Mouse (Mus musculus) lung, embryonic 14.5 days (tissue): ENCODE measurements around the gene Pax9. TPM values are rescaled to one million over a fixed set of nuclear protein-coding genes. Genes with fewer than 3 reads are reported as not detected.
A peak's percentile ranks its signal among the peaks of the same experiment; 100 is the strongest.

Experiments
- ATAC-seq: fragments of 200-750 bp; cut with Nextera tagmentation; 2 replicates; pipeline ENCODE4 v1.8.0; 2017; ENCODE audit warnings: mild to moderate bottlenecking, moderate TSS enrichment, moderate library complexity; ENCODE audit not compliant: insufficient read depth
- DNase-seq: peaks from one replicate; pipeline ENCODE4 v3.0.0-alpha.2; 2015
- H3K27ac ChIP-seq: fragments of 300-500 bp; sonication (generic); 2 replicates; pipeline ENCODE4 v1.5.1; 2014; ENCODE audit warnings: low read depth, mild to moderate bottlenecking, moderate library complexity
- H3K27me3 ChIP-seq: fragments of 300-500 bp; sonication (generic); 2 replicates; pipeline ENCODE4 v1.6.1; 2014; ENCODE audit warnings: low read length, control low read depth; ENCODE audit not compliant: insufficient read depth
- H3K36me3 ChIP-seq: fragments of 300-500 bp; sonication (generic); 2 replicates; pipeline ENCODE4 v1.6.1; 2014; ENCODE audit warnings: control low read depth; ENCODE audit not compliant: insufficient read depth
- H3K4me1 ChIP-seq: fragments of 300-500 bp; sonication (generic); 2 replicates; pipeline ENCODE4 v1.6.1; 2014; ENCODE audit warnings: antibody characterized with exemption, control low read depth; ENCODE audit not compliant: insufficient read depth
- H3K4me2 ChIP-seq: fragments of 300-500 bp; sonication (generic); 2 replicates; pipeline ENCODE4 v1.6.1; 2014; ENCODE audit warnings: mild to moderate bottlenecking
- H3K4me3 ChIP-seq: fragments of 300-500 bp; sonication (generic); 2 replicates; pipeline ENCODE4 v1.5.1; 2014; ENCODE audit warnings: low read depth, low read length
- H3K9ac ChIP-seq: fragments of 300-500 bp; sonication (generic); 2 replicates; pipeline ENCODE4 v1.6.1; 2014
- H3K9me3 ChIP-seq: fragments of 300-500 bp; sonication (generic); 2 replicates; pipeline ENCODE4 v1.6.1; 2016; ENCODE audit warnings: low read depth, low read length, control low read depth
- CTCF ChIP-seq: IDR thresholded peaks from 2 replicates; pipeline ENCODE4 v1.5.1; 2016; ENCODE audit warnings: antibody characterized with exemption, low read depth
- WGBS: fragments of 180-500 bp; shearing (Covaris S2); extraction: QIAGEN DNeasy Blood & Tissue Kit; methylation state at CpG from one replicate; pipeline ENCODE4 v1.1.7; 2014; 5-methylcytosine and 5-hydroxymethylcytosine counted together
- polyA plus RNA-seq: library from polyadenylated mRNA; unstranded; fragments of >200 nt; fragmentation: Nextera tagmentation; extraction: Ambion mirVana; gene quantifications from 2 replicates; pipeline ENCODE4 v1.2.1, GENCODE M21; 2014

The Pax9 gene
- polyA plus RNA-seq, 1 experiment from 2014 or later: 0.25 TPM

GRCm38 (mm10) chr12:56692536-56692935, 969 bp downstream of the Pax9 start:
- TF ChIP-seq CTCF: no peak
- H3K4me2 ChIP-seq: peak overlapping the region; percentile 7; the same call in 1 of the 2 replicates
- 8% methylated on average over 19 of the region's 19 CpGs for WGBS

GRCm38 (mm10) chr12:56693411-56694098, 2.0 kb downstream of the Pax9 start:
- Histone ChIP-seq H3K4me2 (no peak overlapping the region), H3K4me3 (no peak overlapping the region), H3K27me3 (peaks cover 100% of the 10 kb centered on the region), H3K27ac (no peak overlapping the region), H3K9me3 (no peaks in the 10 kb centered on the region), H3K4me1 (0 out of 2 replicates have a peak, but pooled peaks cover 5% of the 10 kb centered on the region), H3K9ac (no peak overlapping the region), H3K36me3 (no peaks in the 10 kb centered on the region)
- ATAC-seq (no peak), DNase-seq (no peak)
- whole genome bisulfite sequencing: 8% methylated on average over 14 of the region's 14 CpGs
- TF ChIP-seq CTCF: no peak

More at GRCm38 (mm10) chr12:56692536-56692935, 969 bp downstream of the Pax9 start:
- ATAC-seq (no peak), DNase-seq (no peak)
- Histone ChIP-seq H3K27ac (no peak overlapping the region), H3K4me1 (0 out of 2 replicates have a peak, but pooled peaks cover 5% of the 10 kb centered on the region), H3K9ac (no peak overlapping the region), H3K27me3 (peaks cover 100% of the 10 kb centered on the region), H3K36me3 (no peaks in the 10 kb centered on the region), H3K9me3 (no peaks in the 10 kb centered on the region), H3K4me3 (peak overlapping the region; percentile 12; the same call in 1 of the 2 replicates)

GRCm38 (mm10) chr12:56694361-56694760, 2.8 kb downstream of the Pax9 start:
- H3K4me3 ChIP-seq: no peak overlapping the region; the same call in 1 of the 2 replicates
- peaks cover 99% of the 10 kb centered on the region for H3K27me3 ChIP-seq
- no peaks in the 10 kb centered on the region for H3K9me3 ChIP-seq
- WGBS: 8% methylated on average over 14 of the region's 14 CpGs
- TF ChIP-seq CTCF: no peak
- H3K36me3 ChIP-seq: no peaks in the 10 kb centered on the region
- no peak overlapping the region for H3K9ac ChIP-seq
- DNase-seq (no peak), ATAC-seq (no peak)
- H3K4me2 ChIP-seq: no peak overlapping the region
- H3K27ac ChIP-seq: no peak overlapping the region
- H3K4me1 ChIP-seq: 0 out of 2 replicates have a peak, but pooled peaks cover 5% of the 10 kb centered on the region

- Histone ChIP-seq H3K27me3 (peaks cover 99% of the 10 kb centered on the region), H3K9ac (no peak overlapping the region), H3K9me3 (no peaks in the 10 kb centered on the region), H3K4me3 (peak overlapping the region; percentile 37), H3K4me1 (0 out of 2 replicates have a peak, but pooled peaks cover 5% of the 10 kb centered on the region), H3K4me2 (peak overlapping the region; percentile 65), H3K36me3 (no peaks in the 10 kb centered on the region), H3K27ac (no peak overlapping the region)
- ATAC-seq (peak; percentile 2), DNase-seq (no peak)
- no peak for TF ChIP-seq CTCF
- 3% methylated on average over 11 of the region's 11 CpGs for WGBS
Observed at GRCm38 (mm10) chr12:56694936-56695335, 3.4 kb downstream of the Pax9 start.

- H3K27me3 ChIP-seq: peaks cover 99% of the 10 kb centered on the region
- no peaks in the 10 kb centered on the region for H3K36me3 ChIP-seq
- peak overlapping the region; percentile 37 for H3K4me3 ChIP-seq
- no peak for TF ChIP-seq CTCF
- DNase-seq (peak; percentile 88), ATAC-seq (peak; percentile 95)
- WGBS: under 1% methylated on average over 41 of the region's 41 CpGs
- H3K4me1 ChIP-seq: 0 out of 2 replicates have a peak, but pooled peaks cover 5% of the 10 kb centered on the region
- no peak overlapping the region for H3K27ac ChIP-seq
- H3K9ac ChIP-seq: no peak overlapping the region; the same call in 1 of the 2 replicates
- no peaks in the 10 kb centered on the region for H3K9me3 ChIP-seq
- peak overlapping the region; percentile 65 for H3K4me2 ChIP-seq
Observed at GRCm38 (mm10) chr12:56695358-56696173, 4.0 kb downstream of the Pax9 start.

GRCm38 (mm10) chr12:56696174-56697010, 4.8 kb downstream of the Pax9 start:
- H3K27ac ChIP-seq: no peak overlapping the region
- ATAC-seq: no peak
- 0 out of 2 replicates have a peak, but pooled peaks cover 5% of the 10 kb centered on the region for H3K4me1 ChIP-seq
- H3K9me3 ChIP-seq: no peaks in the 10 kb centered on the region
- no peak overlapping the region; the same call in 1 of the 2 replicates for H3K9ac ChIP-seq
- H3K27me3 ChIP-seq: peaks cover 97% of the 10 kb centered on the region
- under 1% methylated on average over 57 of the region's 57 CpGs for WGBS
- H3K36me3 ChIP-seq: no peaks in the 10 kb centered on the region
- peak overlapping the region; percentile 37 for H3K4me3 ChIP-seq
- peak; percentile 51 for DNase-seq
- TF ChIP-seq CTCF: peak; percentile 44
- H3K4me2 ChIP-seq: peak overlapping the region; percentile 65
